In the genomic region with DNA sequence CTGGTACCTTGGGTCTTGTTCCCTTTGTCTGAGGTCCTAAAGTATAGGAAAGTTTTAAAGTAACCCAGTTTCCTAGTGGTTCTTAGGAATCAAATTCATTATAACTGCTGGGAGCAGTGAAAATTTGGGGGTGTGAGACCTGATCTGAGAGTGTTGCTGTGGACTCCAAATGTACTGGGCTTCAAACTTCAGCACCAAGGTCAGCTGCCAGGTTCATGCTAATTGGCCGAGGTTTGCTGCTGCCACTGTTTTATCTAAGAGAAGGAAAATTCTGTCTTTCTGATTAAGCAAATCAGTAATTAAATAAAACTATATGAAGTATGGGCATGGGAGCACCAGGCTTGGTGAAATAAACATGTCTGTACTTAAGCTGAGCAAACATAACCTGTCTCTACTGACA, we compare ENCODE assay signal across 10 mouse cellular contexts.
A peak's percentile ranks its signal among the peaks of the same experiment; 100 is the strongest.
DNase-seq lines count a peak whose midpoint lies in the region; ATAC-seq and TF ChIP-seq lines count a peak whose summit lies in the region.
"Had no signal": no experiment of that assay in that cellular context is flagged by ENCODE, and none has a peak within 500 bp of the region (broad histone marks: within the 10 kb centered on the region; RNA-seq: fewer than 3 reads in every experiment).

No protein-coding gene starts in this region.

- TF ChIP-seq EP300 in lung, postnatal 0 days (IDR thresholded peaks at IDR 0.05), result no peak

- DNase-seq in forebrain, embryonic 14.5 days (ENCODE audit: low spot score), result peak; percentile 11
- DNase-seq in forebrain, postnatal 0 days, result no peak
- peak; percentile 15 for DNase-seq in lung, postnatal 0 days (ENCODE audit: low spot score)
- DNase-seq in lung, adult 18-20 months, result no peak
- DNase-seq in retina, embryonic 14.5 days (ENCODE audit: low spot score), result peak; percentile 54
- DNase-seq: heart, postnatal 36 days had no signal

- no peaks in the 10 kb centered on the region for H3K4me1 ChIP-seq in forebrain, embryonic 14.5 days (ENCODE audit: control insufficient read depth, insufficient read depth, low read length)
- no peaks in the 10 kb centered on the region for H3K4me1 ChIP-seq in forebrain, postnatal 0 days (ENCODE audit: insufficient read depth)
- H3K4me1 ChIP-seq in lung, postnatal 0 days (ENCODE audit: insufficient read depth, low read depth, low read length), result no peaks in the 10 kb centered on the region
- H3K4me1 ChIP-seq: neural tube, embryonic 13.5 days had no signal

- TF ChIP-seq CTCF in forebrain, postnatal 0 days (IDR thresholded peaks at IDR 0.05; ENCODE audit: low read depth), result no peak
- TF ChIP-seq CTCF in lung, postnatal 0 days (IDR thresholded peaks at IDR 0.05), result no peak

- H3K27me3 ChIP-seq in forebrain, embryonic 14.5 days (replicated peaks; ENCODE audit: control insufficient read depth, insufficient read depth, low read length), result no peaks in the 10 kb centered on the region
- no peaks in the 10 kb centered on the region for H3K27me3 ChIP-seq in forebrain, postnatal 0 days (ENCODE audit: insufficient read depth, low read length)
- H3K27me3 ChIP-seq in lung, postnatal 0 days (replicated peaks; ENCODE audit: insufficient read depth, low read length), result no peaks in the 10 kb centered on the region
- H3K27me3 ChIP-seq: neural tube, embryonic 13.5 days had no signal

- H3K9ac ChIP-seq in forebrain, embryonic 14.5 days (ENCODE audit: low read length), result no peak overlapping the region
- H3K9ac ChIP-seq in forebrain, postnatal 0 days, result no peak overlapping the region
- no peak overlapping the region for H3K9ac ChIP-seq in lung, postnatal 0 days (replicated peaks; ENCODE audit: low read depth)
- H3K9ac ChIP-seq: neural tube, embryonic 13.5 days had no signal

- WGBS in forebrain, embryonic 14.5 days, result 18% methylated on average over 1 of the region's 1 CpGs
- 18% methylated on average over 1 of the region's 1 CpGs for WGBS in forebrain, postnatal 0 days
- WGBS in lung, postnatal 0 days, result 3% methylated on average over 1 of the region's 1 CpGs

- ATAC-seq in forebrain, embryonic 14.5 days, result no peak
- no peak for ATAC-seq in forebrain, postnatal 0 days
- no peak for ATAC-seq in lung, postnatal 0 days
- ATAC-seq in common myeloid progenitor, adult 5-6 weeks (replicated peaks; ENCODE audit: low read depth, poor library complexity, severe bottlenecking), result peak; percentile 71
- no peak for ATAC-seq in CD4-positive, CD25-positive, alpha-beta regulatory T cell, adult 4 months
- no peak for ATAC-seq in erythroblast, adult 5-6 weeks (replicated peaks; ENCODE audit: low FRiP score, poor library complexity, severe bottlenecking)

- no peaks in the 10 kb centered on the region for H3K36me3 ChIP-seq in forebrain, embryonic 14.5 days (ENCODE audit: control insufficient read depth, insufficient read depth, low read length)
- no peaks in the 10 kb centered on the region for H3K36me3 ChIP-seq in forebrain, postnatal 0 days (ENCODE audit: insufficient read depth)
- no peaks in the 10 kb centered on the region for H3K36me3 ChIP-seq in lung, postnatal 0 days (ENCODE audit: insufficient read depth, low read length)

- H3K27ac ChIP-seq in forebrain, embryonic 14.5 days (ENCODE audit: low read depth, low read length), result no peak overlapping the region
- no peak overlapping the region for H3K27ac ChIP-seq in forebrain, postnatal 0 days (ENCODE audit: low read depth, low read length)
- no peak overlapping the region for H3K27ac ChIP-seq in lung, postnatal 0 days (ENCODE audit: low read length)
- H3K27ac ChIP-seq: neural tube, embryonic 13.5 days had no signal

- no peaks in the 10 kb centered on the region for H3K9me3 ChIP-seq in forebrain, embryonic 14.5 days (replicated peaks; ENCODE audit: control insufficient read depth, low read length)
- H3K9me3 ChIP-seq in forebrain, postnatal 0 days (ENCODE audit: low read length), result no peaks in the 10 kb centered on the region
- H3K9me3 ChIP-seq in lung, postnatal 0 days (ENCODE audit: low read length), result no peaks in the 10 kb centered on the region
- H3K9me3 ChIP-seq: neural tube, embryonic 13.5 days had no signal

- no peak overlapping the region for H3K4me2 ChIP-seq in forebrain, embryonic 14.5 days (ENCODE audit: low read length)
- no peak overlapping the region for H3K4me2 ChIP-seq in forebrain, postnatal 0 days (ENCODE audit: low read depth)
- H3K4me2 ChIP-seq in lung, postnatal 0 days (replicated peaks; ENCODE audit: low read depth, low read length), result no peak overlapping the region
- H3K4me2 ChIP-seq: neural tube, embryonic 13.5 days had no signal

- H3K4me3 ChIP-seq in forebrain, embryonic 14.5 days (ENCODE audit: low read depth, low read length), result no peak overlapping the region
- H3K4me3 ChIP-seq in forebrain, postnatal 0 days (ENCODE audit: low read depth, low read length), result no peak overlapping the region
- H3K4me3 ChIP-seq in lung, postnatal 0 days (ENCODE audit: low read depth, low read length), result no peak overlapping the region
- H3K4me3 ChIP-seq: neural tube, embryonic 13.5 days had no signal

Comparison
In these comparisons a context has a peak if more than half of its experiments do, and no peak if none do; other contexts are left out.
1. DNase-seq: peak in forebrain, embryonic 14.5 days (single experiment), lung, postnatal 0 days (single experiment) and retina, embryonic 14.5 days (single experiment); none in forebrain, postnatal 0 days (single experiment) and lung, adult 18-20 months (0 of 2).